Mouse (Mus musculus) kidney, embryonic 15.5 days (tissue): ENCODE measurements around the gene Cacna1c. TPM values are rescaled to one million over a fixed set of nuclear protein-coding genes. Genes with fewer than 3 reads are reported as not detected.

Source experiments
- ATAC-seq: fragments of 200-750 bp; cut with Nextera tagmentation; replicated peaks from 2 replicates; pipeline ENCODE4 v1.8.0; 2017; ENCODE audit warnings: moderate TSS enrichment; ENCODE audit not compliant: low FRiP score
- H3K27ac ChIP-seq: fragments of 300-500 bp; sonication (generic); 2 replicates; pipeline ENCODE4 v1.5.1; 2015; ENCODE audit warnings: mild to moderate bottlenecking, inconsistent platforms
- H3K27me3 ChIP-seq: fragments of 300-500 bp; sonication (generic); 2 replicates; pipeline ENCODE4 v1.6.1; 2015; ENCODE audit warnings: inconsistent platforms
- H3K36me3 ChIP-seq: fragments of 300-500 bp; sonication (generic); 2 replicates; pipeline ENCODE4 v1.6.1; 2015; ENCODE audit warnings: inconsistent platforms
- H3K4me1 ChIP-seq: fragments of 300-500 bp; sonication (generic); 2 replicates; pipeline ENCODE4 v1.6.1; 2015; ENCODE audit warnings: inconsistent platforms
- H3K4me2 ChIP-seq: fragments of 300-500 bp; sonication (generic); 2 replicates; pipeline ENCODE4 v1.6.1; 2015; ENCODE audit warnings: moderate library complexity, mild to moderate bottlenecking, inconsistent platforms
- H3K4me3 ChIP-seq: fragments of 300-500 bp; sonication (generic); replicated peaks from 2 replicates; pipeline ENCODE4 v1.5.1; 2015; ENCODE audit warnings: mild to moderate bottlenecking, inconsistent platforms
- H3K9ac ChIP-seq: fragments of 300-500 bp; sonication (generic); 2 replicates; pipeline ENCODE4 v1.6.1; 2015; ENCODE audit warnings: mild to moderate bottlenecking, inconsistent platforms
- H3K9me3 ChIP-seq: fragments of 300-500 bp; sonication (generic); replicated peaks from 2 replicates; pipeline ENCODE4 v1.6.1; 2016; ENCODE audit warnings: inconsistent platforms
- WGBS: fragments of 180-500 bp; shearing (Covaris S2); methylation state at CpG from one replicate; pipeline ENCODE4 v1.1.7; 2015; ENCODE audit warnings: mixed read lengths; 5-methylcytosine and 5-hydroxymethylcytosine counted together
- polyA plus RNA-seq: library from polyadenylated mRNA; unstranded; fragments of >200 nt; fragmentation: Nextera tagmentation; extraction: Ambion mirVana; gene quantifications from 2 replicates; pipeline ENCODE4 v1.2.1, GENCODE M21; 2015

The Cacna1c gene
- polyA plus RNA-seq, 1 experiment from 2014 or later = 2.7 TPM

- no peak for ATAC-seq
- Histone ChIP-seq H3K36me3 (peaks cover 19% of the 10 kb centered on the region), H3K27ac (no peak overlapping the region), H3K9ac (no peak overlapping the region), H3K4me2 (no peak overlapping the region), H3K9me3 (no peaks in the 10 kb centered on the region), H3K4me3 (no peak overlapping the region), H3K4me1 (peaks cover 11% of the 10 kb centered on the region), H3K27me3 (no peaks in the 10 kb centered on the region)
- 92% methylated on average over 2 of the region's 2 CpGs for WGBS
Observed at GRCm38 (mm10) chr6:119180188-119180587, 16.0 kb downstream of the Cacna1c start.

GRCm38 (mm10) chr6:119177101-119177500, 19.1 kb downstream of the Cacna1c start:
- Histone ChIP-seq H3K9me3 (no peaks in the 10 kb centered on the region), H3K27me3 (no peaks in the 10 kb centered on the region), H3K27ac (0 out of 2 replicates have a peak overlapping the region, but pooled peaks have one; percentile 29), H3K4me2 (peak overlapping the region; percentile 4; the same call in 1 of the 2 replicates), H3K9ac (no peak overlapping the region), H3K36me3 (no peaks in the 10 kb centered on the region), H3K4me3 (no peak overlapping the region), H3K4me1 (peaks cover 11% of the 10 kb centered on the region)
- no peak for ATAC-seq
- WGBS = 40% methylated on average over 8 of the region's 8 CpGs

GRCm38 (mm10) chr6:119176103-119176502, 20.1 kb downstream of the Cacna1c start:
- no peak for ATAC-seq
- Histone ChIP-seq H3K27me3 (no peaks in the 10 kb centered on the region), H3K9ac (no peak overlapping the region), H3K36me3 (no peaks in the 10 kb centered on the region), H3K4me1 (peaks cover 11% of the 10 kb centered on the region), H3K4me2 (peak overlapping the region; percentile 65), H3K9me3 (no peaks in the 10 kb centered on the region), H3K4me3 (peak overlapping the region; percentile 79), H3K27ac (peak overlapping the region; percentile 39; the same call in 1 of the 2 replicates)
- 66% methylated on average over 7 of the region's 7 CpGs for WGBS

- peak within 1 kb of the TSS; percentile 79 for H3K4me3 ChIP-seq
- ATAC-seq = peak; percentile 99
- H3K36me3 ChIP-seq = no peaks in the 10 kb centered on the region
- peak within 1 kb of the TSS; percentile 69 for H3K9ac ChIP-seq
- H3K9me3 ChIP-seq = no peaks in the 10 kb centered on the region
- no peaks in the 10 kb centered on the region for H3K27me3 ChIP-seq
- H3K4me2 ChIP-seq = peak within 1 kb of the TSS; percentile 65
- WGBS = under 1% methylated on average over 63 of the region's 65 CpGs
- H3K4me1 ChIP-seq = peaks cover 11% of the 10 kb centered on the region
- H3K27ac ChIP-seq = peak within 1 kb of the TSS; percentile 91
Observed at GRCm38 (mm10) chr6:119175078-119175853, 21.0 kb downstream of the Cacna1c start, which contains the start of gene Dcp1b. Gene Dcp1b (plus strand): TSS chr6:119175253.

GRCm38 (mm10) chr6:119174307-119175074, 21.7 kb downstream of the Cacna1c start:
- peak; percentile 16; the same call in 1 of the 2 replicates for ATAC-seq
- Histone ChIP-seq H3K9ac (no peak overlapping the region), H3K36me3 (no peaks in the 10 kb centered on the region), H3K4me1 (peaks cover 11% of the 10 kb centered on the region), H3K4me3 (peak overlapping the region; percentile 79), H3K4me2 (peak overlapping the region; percentile 65), H3K9me3 (no peaks in the 10 kb centered on the region), H3K27ac (no peak overlapping the region), H3K27me3 (no peaks in the 10 kb centered on the region)
- WGBS = 54% methylated on average over 12 of the region's 12 CpGs

GRCm38 (mm10) chr6:119165677-119166076, 30.5 kb downstream of the Cacna1c start:
- H3K9ac ChIP-seq = no peak overlapping the region
- H3K36me3 ChIP-seq = no peaks in the 10 kb centered on the region

GRCm38 (mm10) chr6:119145109-119145508, 51.1 kb downstream of the Cacna1c start:
- 37% methylated on average over 4 of the region's 4 CpGs for WGBS

More at GRCm38 (mm10) chr6:119165677-119166076, 30.5 kb downstream of the Cacna1c start:
- H3K4me3 ChIP-seq = no peak overlapping the region
- no peaks in the 10 kb centered on the region for H3K4me1 ChIP-seq
- H3K27me3 ChIP-seq = no peaks in the 10 kb centered on the region
- H3K9me3 ChIP-seq = no peaks in the 10 kb centered on the region
- no peak overlapping the region for H3K4me2 ChIP-seq
- H3K27ac ChIP-seq = no peak overlapping the region
- ATAC-seq = no peak

GRCm38 (mm10) chr6:119139561-119139960, 56.7 kb downstream of the Cacna1c start:
- Histone ChIP-seq H3K4me1 (no peaks in the 10 kb centered on the region), H3K27me3 (no peaks in the 10 kb centered on the region), H3K27ac (no peak overlapping the region), H3K4me3 (no peak overlapping the region), H3K9ac (no peak overlapping the region), H3K4me2 (no peak overlapping the region), H3K9me3 (no peaks in the 10 kb centered on the region), H3K36me3 (no peaks in the 10 kb centered on the region)
- no peak for ATAC-seq
- WGBS = 42% methylated on average over 7 of the region's 7 CpGs

More at GRCm38 (mm10) chr6:119145109-119145508, 51.1 kb downstream of the Cacna1c start:
- Histone ChIP-seq H3K9ac (no peak overlapping the region), H3K9me3 (no peaks in the 10 kb centered on the region), H3K27me3 (no peaks in the 10 kb centered on the region), H3K4me2 (no peak overlapping the region), H3K4me3 (no peak overlapping the region), H3K36me3 (no peaks in the 10 kb centered on the region), H3K27ac (no peak overlapping the region), H3K4me1 (no peaks in the 10 kb centered on the region)
- no peak for ATAC-seq

- H3K4me3 ChIP-seq = no peak overlapping the region
- H3K27me3 ChIP-seq = no peaks in the 10 kb centered on the region
- ATAC-seq = no peak
- H3K36me3 ChIP-seq = no peaks in the 10 kb centered on the region
- H3K27ac ChIP-seq = no peak overlapping the region
- no peaks in the 10 kb centered on the region for H3K9me3 ChIP-seq
- 69% methylated on average over 10 of the region's 10 CpGs for WGBS
- no peak overlapping the region for H3K9ac ChIP-seq
- no peaks in the 10 kb centered on the region for H3K4me1 ChIP-seq
- no peak overlapping the region for H3K4me2 ChIP-seq
Observed at GRCm38 (mm10) chr6:119137768-119138167, 58.5 kb downstream of the Cacna1c start.

GRCm38 (mm10) chr6:119132863-119133262, 63.4 kb downstream of the Cacna1c start:
- H3K4me3 ChIP-seq = no peak overlapping the region
- 91% methylated on average over 4 of the region's 4 CpGs for WGBS
- no peaks in the 10 kb centered on the region for H3K36me3 ChIP-seq

GRCm38 (mm10) chr6:119132111-119132735, 64.0 kb downstream of the Cacna1c start:
- no peaks in the 10 kb centered on the region for H3K9me3 ChIP-seq
- WGBS = 83% methylated on average over 8 of the region's 8 CpGs
- H3K4me1 ChIP-seq = no peaks in the 10 kb centered on the region
- H3K27me3 ChIP-seq = no peaks in the 10 kb centered on the region
- no peak overlapping the region for H3K4me3 ChIP-seq
- no peak for ATAC-seq
- H3K36me3 ChIP-seq = no peaks in the 10 kb centered on the region
- no peak overlapping the region for H3K27ac ChIP-seq
- H3K4me2 ChIP-seq = no peak overlapping the region
- no peak overlapping the region for H3K9ac ChIP-seq

More at GRCm38 (mm10) chr6:119132863-119133262, 63.4 kb downstream of the Cacna1c start:
- no peak for ATAC-seq
- Histone ChIP-seq H3K27me3 (no peaks in the 10 kb centered on the region), H3K4me1 (no peaks in the 10 kb centered on the region), H3K9me3 (no peaks in the 10 kb centered on the region), H3K4me2 (no peak overlapping the region), H3K9ac (no peak overlapping the region), H3K27ac (no peak overlapping the region)

GRCm38 (mm10) chr6:119129664-119130063, 66.6 kb downstream of the Cacna1c start:
- Histone ChIP-seq H3K4me3 (no peak overlapping the region), H3K27ac (no peak overlapping the region), H3K4me1 (no peaks in the 10 kb centered on the region), H3K36me3 (no peaks in the 10 kb centered on the region), H3K9ac (no peak overlapping the region), H3K9me3 (no peaks in the 10 kb centered on the region), H3K27me3 (no peaks in the 10 kb centered on the region), H3K4me2 (no peak overlapping the region)
- no peak for ATAC-seq
- WGBS = 85% methylated on average over 5 of the region's 5 CpGs
